Mouse (Mus musculus) neural tube, embryonic 15.5 days (tissue): ENCODE data around the gene Mdga1. TPM values are rescaled to one million over a fixed set of nuclear protein-coding genes. Genes with fewer than 3 reads are reported as not detected.

Experiments used
- ATAC-seq: fragments of 200-750 bp; cut with Nextera tagmentation; 2 replicates; pipeline ENCODE4 v1.8.0; 2017; ENCODE audit warnings: mild to moderate bottlenecking, moderate TSS enrichment, moderate library complexity; ENCODE audit not compliant: low FRiP score
- H3K27ac ChIP-seq: fragments of 300-500 bp; sonication (generic); replicated peaks from 2 replicates; pipeline ENCODE4 v1.5.1; 2015; ENCODE audit warnings: mild to moderate bottlenecking, inconsistent platforms
- H3K27me3 ChIP-seq: fragments of 300-500 bp; sonication (generic); replicated peaks from 2 replicates; pipeline ENCODE4 v1.6.1; 2015; ENCODE audit warnings: inconsistent platforms
- H3K36me3 ChIP-seq: fragments of 300-500 bp; sonication (generic); 2 replicates; pipeline ENCODE4 v1.6.1; 2015; ENCODE audit warnings: inconsistent platforms
- H3K4me1 ChIP-seq: fragments of 300-500 bp; sonication (generic); 2 replicates; pipeline ENCODE4 v1.6.1; 2015; ENCODE audit warnings: inconsistent platforms
- H3K4me2 ChIP-seq: fragments of 300-500 bp; sonication (generic); 2 replicates; pipeline ENCODE4 v1.6.1; 2015; ENCODE audit warnings: inconsistent platforms, mild to moderate bottlenecking, moderate library complexity
- H3K4me3 ChIP-seq: fragments of 300-500 bp; sonication (generic); replicated peaks from 2 replicates; pipeline ENCODE4 v1.5.1; 2015; ENCODE audit warnings: mild to moderate bottlenecking, inconsistent platforms
- H3K9ac ChIP-seq: fragments of 300-500 bp; sonication (generic); replicated peaks from 2 replicates; pipeline ENCODE4 v1.6.1; 2015; ENCODE audit warnings: mild to moderate bottlenecking, inconsistent platforms
- H3K9me3 ChIP-seq: fragments of 300-500 bp; sonication (generic); replicated peaks from 2 replicates; pipeline ENCODE4 v1.6.1; 2016; ENCODE audit warnings: inconsistent platforms
- WGBS: fragments of 180-500 bp; shearing (Covaris S2); methylation state at CpG from one replicate; pipeline ENCODE4 v1.1.7; 2015; ENCODE audit warnings: mixed read lengths; 5-methylcytosine and 5-hydroxymethylcytosine counted together
- polyA plus RNA-seq: library from polyadenylated mRNA; unstranded; fragments of >200 nt; fragmentation: Nextera tagmentation; extraction: Ambion mirVana; gene quantifications from 2 replicates; pipeline ENCODE4 v1.2.1, GENCODE M21; 2015

Gene Mdga1
- polyA plus RNA-seq: 7.1 and 10.9 TPM in 2 replicates

GRCm38 (mm10) chr17:29970037-29970555 is at the start of gene Mdga1:
Mdga1 (minus strand) TSS chr17:29970087.
- Histone ChIP-seq H3K36me3 (no peaks in the 10 kb centered on the region), H3K27me3 (no peaks in the 10 kb centered on the region), H3K4me1 (peaks cover 21% of the 10 kb centered on the region), H3K4me3 (no peak within 1 kb of the TSS), H3K4me2 (no peak within 1 kb of the TSS), H3K27ac (no peak within 1 kb of the TSS), H3K9ac (no peak within 1 kb of the TSS), H3K9me3 (no peaks in the 10 kb centered on the region)
- 47% methylated on average over 7 of the region's 7 CpGs for WGBS
- no peak for ATAC-seq

- Histone ChIP-seq H3K9ac (no peak overlapping the region), H3K4me2 (no peak overlapping the region), H3K4me3 (no peak overlapping the region), H3K27me3 (no peaks in the 10 kb centered on the region), H3K27ac (no peak overlapping the region), H3K9me3 (no peaks in the 10 kb centered on the region), H3K4me1 (peaks cover 45% of the 10 kb centered on the region), H3K36me3 (no peaks in the 10 kb centered on the region)
- 83% methylated on average over 12 of the region's 12 CpGs for WGBS
- no peak for ATAC-seq
Measured at GRCm38 (mm10) chr17:30018927-30019610, 49.2 kb upstream of the Mdga1 start.

GRCm38 (mm10) chr17:30014660-30015059 is 44.8 kb upstream of the Mdga1 start:
- H3K4me3 ChIP-seq: no peak overlapping the region
- no peak overlapping the region for H3K4me2 ChIP-seq
- peaks cover 24% of the 10 kb centered on the region for H3K4me1 ChIP-seq
- no peaks in the 10 kb centered on the region for H3K27me3 ChIP-seq
- no peak overlapping the region for H3K9ac ChIP-seq
- ATAC-seq: no peak
- no peaks in the 10 kb centered on the region for H3K9me3 ChIP-seq
- H3K27ac ChIP-seq: no peak overlapping the region
- 93% methylated on average over 4 of the region's 4 CpGs for WGBS
- H3K36me3 ChIP-seq: no peaks in the 10 kb centered on the region

GRCm38 (mm10) chr17:30008392-30008791 is 38.5 kb upstream of the Mdga1 start:
- Histone ChIP-seq H3K4me2 (peak overlapping the region; percentile 81), H3K27ac (peak overlapping the region; percentile 20; the same call in 1 of the 2 replicates), H3K9ac (no peak overlapping the region), H3K27me3 (no peaks in the 10 kb centered on the region), H3K4me3 (no peak overlapping the region), H3K4me1 (peaks cover 48% of the 10 kb centered on the region), H3K36me3 (no peaks in the 10 kb centered on the region), H3K9me3 (no peaks in the 10 kb centered on the region)
- ATAC-seq: no peak

GRCm38 (mm10) chr17:30007883-30008282 is 38.0 kb upstream of the Mdga1 start:
- Histone ChIP-seq H3K4me3 (no peak overlapping the region), H3K9ac (no peak overlapping the region), H3K27me3 (no peaks in the 10 kb centered on the region), H3K36me3 (no peaks in the 10 kb centered on the region), H3K27ac (peak overlapping the region; percentile 20; the same call in 1 of the 2 replicates), H3K4me1 (peaks cover 52% of the 10 kb centered on the region), H3K9me3 (no peaks in the 10 kb centered on the region), H3K4me2 (peak overlapping the region; percentile 81)
- ATAC-seq: no peak
- WGBS: 82% methylated on average over 6 of the region's 6 CpGs

GRCm38 (mm10) chr17:30006877-30007276 is 37.0 kb upstream of the Mdga1 start:
- H3K9me3 ChIP-seq: no peaks in the 10 kb centered on the region
- no peak for ATAC-seq
- H3K36me3 ChIP-seq: no peaks in the 10 kb centered on the region
- no peak overlapping the region for H3K27ac ChIP-seq
- WGBS: 71% methylated on average over 2 of the region's 2 CpGs
- peak overlapping the region; percentile 81 for H3K4me2 ChIP-seq
- H3K27me3 ChIP-seq: no peaks in the 10 kb centered on the region
- H3K4me3 ChIP-seq: no peak overlapping the region; the same call in 1 of the 2 replicates
- H3K4me1 ChIP-seq: peaks cover 52% of the 10 kb centered on the region
- 0 out of 2 replicates have a peak overlapping the region, but pooled peaks have one; percentile 4 for H3K9ac ChIP-seq

GRCm38 (mm10) chr17:30005451-30005941 is 35.6 kb upstream of the Mdga1 start:
- no peaks in the 10 kb centered on the region for H3K36me3 ChIP-seq
- no peaks in the 10 kb centered on the region for H3K27me3 ChIP-seq
- 0% methylated on average over 14 of the region's 19 CpGs for WGBS
- H3K27ac ChIP-seq: peak overlapping the region; percentile 99
- peak overlapping the region; percentile 68 for H3K4me3 ChIP-seq
- peak overlapping the region; percentile 88 for H3K9ac ChIP-seq
- no peak; the same call in none of the 2 replicates for ATAC-seq
- H3K4me2 ChIP-seq: peak overlapping the region; percentile 81
- no peaks in the 10 kb centered on the region for H3K9me3 ChIP-seq
- peaks cover 52% of the 10 kb centered on the region for H3K4me1 ChIP-seq

- no peaks in the 10 kb centered on the region for H3K36me3 ChIP-seq
- peak overlapping the region; percentile 88 for H3K9ac ChIP-seq
- no peaks in the 10 kb centered on the region for H3K9me3 ChIP-seq
- peaks cover 47% of the 10 kb centered on the region for H3K4me1 ChIP-seq
- H3K4me3 ChIP-seq: peak overlapping the region; percentile 68
- peak; percentile 56 for ATAC-seq
- 1% methylated on average over 18 of the region's 47 CpGs for WGBS
- H3K27ac ChIP-seq: peak overlapping the region; percentile 99
- no peaks in the 10 kb centered on the region for H3K27me3 ChIP-seq
- peak overlapping the region; percentile 81 for H3K4me2 ChIP-seq
Measured at GRCm38 (mm10) chr17:30005103-30005443, 35.2 kb upstream of the Mdga1 start.

GRCm38 (mm10) chr17:30004203-30005102 is 34.6 kb upstream of the Mdga1 start, which contains the start of gene Zfand3:
Zfand3 (plus strand) TSS chr17:30004733.
- H3K9me3 ChIP-seq: no peaks in the 10 kb centered on the region
- ATAC-seq: peak; percentile 92
- no peaks in the 10 kb centered on the region for H3K36me3 ChIP-seq
- WGBS: 0% methylated on average over 54 of the region's 93 CpGs
- peak within 1 kb of the TSS; percentile 68 for H3K4me3 ChIP-seq
- peak within 1 kb of the TSS; percentile 99 for H3K27ac ChIP-seq
- no peaks in the 10 kb centered on the region for H3K27me3 ChIP-seq
- H3K9ac ChIP-seq: peak within 1 kb of the TSS; percentile 88
- H3K4me1 ChIP-seq: peaks cover 42% of the 10 kb centered on the region
- peak within 1 kb of the TSS; percentile 81 for H3K4me2 ChIP-seq

GRCm38 (mm10) chr17:29998566-29999295 is 28.8 kb upstream of the Mdga1 start:
- Histone ChIP-seq H3K27ac (no peak overlapping the region), H3K9me3 (no peaks in the 10 kb centered on the region), H3K27me3 (no peaks in the 10 kb centered on the region), H3K4me2 (no peak overlapping the region), H3K4me3 (no peak overlapping the region), H3K36me3 (no peaks in the 10 kb centered on the region), H3K4me1 (peaks cover 8% of the 10 kb centered on the region), H3K9ac (no peak overlapping the region)
- WGBS: 77% methylated on average over 24 of the region's 24 CpGs
- no peak for ATAC-seq

- 78% methylated on average over 7 of the region's 7 CpGs for WGBS
- Histone ChIP-seq H3K4me1 (no peaks in the 10 kb centered on the region), H3K27ac (no peak overlapping the region), H3K9me3 (no peaks in the 10 kb centered on the region), H3K36me3 (no peaks in the 10 kb centered on the region), H3K27me3 (no peaks in the 10 kb centered on the region), H3K4me2 (no peak overlapping the region), H3K4me3 (no peak overlapping the region), H3K9ac (no peak overlapping the region)
- no peak for ATAC-seq
Measured at GRCm38 (mm10) chr17:29997726-29998125, 27.8 kb upstream of the Mdga1 start.
